Mouse (Mus musculus): ENCODE results near the gene Ehbp1l1. TPM values are rescaled to one million over a fixed set of nuclear protein-coding genes. Genes with fewer than 3 reads are reported as not detected.
"Not testable (repeated sequence)": the region's sequence is repeated elsewhere in the genome, so short reads cannot be mapped to it uniquely, and the experiment has no call there.

Ehbp1l1 gene
- total RNA-seq, 4 experiments from 2014 or later = 12.4 to 17.8 (median 16.4) TPM

DNA sequence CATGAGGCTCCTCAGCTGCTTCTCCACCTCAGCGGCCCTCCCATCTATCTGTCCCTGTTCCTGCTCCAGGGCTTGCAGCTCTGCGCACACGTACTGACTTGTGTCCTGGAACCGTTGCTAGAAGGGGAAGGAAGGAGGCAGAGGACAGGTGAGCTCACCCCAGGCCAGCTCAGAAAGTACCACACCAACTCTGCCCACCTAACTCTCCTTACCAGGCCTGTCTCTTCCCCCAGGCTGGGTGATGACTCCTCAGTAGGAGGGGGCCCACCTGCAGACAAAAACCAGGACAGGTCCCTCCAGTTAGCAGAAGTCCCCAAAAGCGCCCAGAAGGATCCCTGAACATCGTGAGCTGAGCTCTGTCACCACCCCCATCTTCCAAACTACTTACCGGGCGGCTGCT lies 15.5 kb downstream of the Ehbp1l1 start:
- no peak for DNase-seq (ENCODE audit: low spot score in 2 of 2)

DNA sequence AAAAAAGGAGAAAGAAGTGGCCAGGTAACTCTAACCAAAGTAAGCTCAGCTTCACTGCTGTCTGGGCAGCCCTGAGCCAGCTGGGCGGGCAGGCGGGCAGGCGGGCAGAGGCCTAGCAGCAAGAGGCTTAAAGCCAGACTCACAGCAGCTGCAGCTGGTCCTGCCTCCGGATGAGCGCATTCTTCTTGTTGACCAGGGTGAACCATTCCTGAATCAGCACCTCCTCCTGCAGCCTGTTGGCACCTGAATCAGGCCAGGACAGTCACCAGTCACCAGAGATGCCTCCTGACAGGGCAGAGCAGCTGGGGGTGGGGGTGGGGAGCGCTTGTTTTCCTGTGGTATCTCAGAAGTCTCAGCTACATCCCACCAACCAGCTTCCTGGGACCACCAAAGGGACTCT lies 16.0 kb downstream of the Ehbp1l1 start:
- DNase-seq (ENCODE audit: low spot score in 2 of 2) = no peak

GRCm38 (mm10) chr19:5704801-5705571 lies 21.1 kb downstream of the Ehbp1l1 start:
- DNase-seq (ENCODE audit: low spot score in 2 of 2) = no peak

DNA sequence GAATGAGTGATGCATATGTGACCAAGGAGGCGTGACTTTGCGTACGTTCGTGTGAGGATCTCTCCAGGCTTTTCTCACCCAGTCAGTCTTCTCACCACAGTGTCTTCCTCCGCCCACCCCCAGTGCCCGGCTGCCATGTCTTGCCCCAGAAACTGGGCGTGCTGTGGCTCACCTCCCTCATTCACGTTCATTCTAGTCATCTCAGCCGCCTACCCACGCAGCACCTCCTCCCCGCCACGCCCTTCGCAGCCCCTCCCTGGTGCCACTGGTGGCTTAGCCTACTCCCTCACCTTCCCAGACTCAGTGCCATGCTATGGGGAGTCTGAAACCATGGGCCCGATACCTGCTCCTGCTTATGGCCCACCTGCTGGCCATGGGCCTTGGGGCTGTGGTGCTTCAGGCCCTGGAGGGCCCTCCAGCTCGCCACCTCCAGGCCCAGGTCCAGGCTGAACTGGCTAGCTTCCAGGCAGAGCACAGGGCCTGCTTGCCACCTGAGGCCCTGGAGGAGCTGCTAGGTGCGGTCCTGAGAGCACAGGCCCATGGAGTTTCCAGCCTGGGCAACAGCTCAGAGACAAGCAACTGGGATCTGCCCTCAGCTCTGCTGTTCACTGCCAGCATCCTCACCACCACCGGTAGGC lies 21.8 kb downstream of the Ehbp1l1 start, which contains the start of gene Kcnk7:
Gene Kcnk7, plus strand, starts transcription at position 205 of the 638 bp plus-strand sequence.
- DNase-seq (ENCODE audit: low spot score in 2 of 2) = no peak

DNA sequence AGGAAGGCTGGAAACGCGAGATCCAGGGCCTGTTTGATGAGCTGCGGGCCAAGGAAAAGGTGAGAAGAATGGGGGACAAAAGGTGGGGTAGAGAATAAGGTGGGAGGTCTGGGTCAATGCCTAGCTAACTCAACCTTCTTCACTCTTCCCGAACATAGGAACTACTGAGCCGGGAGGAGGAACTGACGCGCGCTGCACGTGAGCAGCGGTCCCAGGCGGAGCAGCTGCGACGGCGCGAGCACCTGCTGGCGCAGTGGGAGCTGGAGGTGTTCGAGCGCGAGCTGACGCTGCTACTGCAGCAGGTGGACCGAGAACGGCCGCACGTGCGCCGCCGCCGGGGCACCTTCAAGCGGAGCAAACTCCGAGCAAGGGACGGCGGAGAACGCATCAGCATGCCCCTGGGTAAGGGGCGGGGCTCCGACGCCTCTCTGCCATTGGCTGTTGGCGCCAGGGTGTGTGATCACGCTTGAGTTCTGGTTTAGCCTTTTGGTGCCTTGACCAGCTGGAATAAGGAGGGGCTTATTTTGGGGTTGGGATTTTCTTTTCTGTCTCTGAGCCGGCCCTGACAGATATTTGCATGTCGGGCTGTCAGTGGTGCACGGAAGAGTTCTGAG lies 30.2 kb downstream of the Ehbp1l1 start:
- DNase-seq (ENCODE audit: low spot score in 2 of 2) = no peak

DNA sequence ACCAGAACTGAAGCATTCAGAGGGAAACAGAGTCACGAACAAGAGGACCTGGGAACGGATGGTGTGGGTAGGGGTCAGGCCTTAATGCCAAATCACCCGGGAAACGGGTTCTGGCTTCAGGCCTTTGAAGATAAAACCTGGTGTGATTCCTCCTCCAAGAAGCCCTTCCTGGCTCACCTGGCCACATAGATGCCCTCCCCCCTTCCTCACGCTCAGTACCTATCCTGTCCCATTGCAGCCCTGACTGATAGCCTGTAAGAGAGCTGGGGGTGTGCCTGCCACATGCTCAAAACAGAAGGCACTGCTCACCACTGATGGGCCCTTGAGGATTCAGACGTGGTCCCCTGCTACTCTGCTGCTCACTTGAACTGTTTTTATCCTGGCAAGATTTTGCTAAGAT lies 32.3 kb downstream of the Ehbp1l1 start:
- DNase-seq (ENCODE audit: low spot score in 2 of 2) = no peak

- peak in 1 of 2 experiments; percentile 30 for DNase-seq (ENCODE audit: low spot score in 2 of 2)
Observed at GRCm38 (mm10) chr19:5692913-5693396, 33.2 kb downstream of the Ehbp1l1 start.

GRCm38 (mm10) chr19:5692086-5692912 lies 33.8 kb downstream of the Ehbp1l1 start:
- DNase-seq (ENCODE audit: low spot score in 2 of 2) = no peak

DNA sequence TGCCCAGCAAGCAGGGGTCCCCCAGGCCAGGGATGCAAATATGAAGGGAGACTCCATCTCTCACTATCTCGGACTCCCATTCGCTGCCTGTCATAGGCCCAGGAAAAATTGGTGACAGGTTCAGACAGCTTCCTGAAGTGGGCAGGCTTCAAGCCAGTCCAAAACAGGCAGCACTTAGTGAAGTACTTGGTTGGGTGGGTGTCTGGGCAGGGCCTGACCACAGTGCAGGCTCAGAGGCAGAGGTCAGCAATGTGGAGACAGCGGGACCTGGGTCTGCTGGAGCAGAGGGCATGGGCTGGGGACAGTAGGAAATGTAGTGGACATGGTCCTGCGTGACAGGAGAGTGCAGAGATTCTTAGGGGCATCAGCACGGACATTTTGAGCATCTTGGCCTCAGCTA lies 34.5 kb downstream of the Ehbp1l1 start:
- no peak for DNase-seq (ENCODE audit: low spot score in 2 of 2)

- DNase-seq (ENCODE audit: low spot score in 2 of 2) = no peak
Observed at GRCm38 (mm10) chr19:5690343-5690735, 35.8 kb downstream of the Ehbp1l1 start.

- DNase-seq (ENCODE audit: low spot score in 2 of 2) = peak; percentile 67 to 69
Observed at GRCm38 (mm10) chr19:5689565-5690342, 36.4 kb downstream of the Ehbp1l1 start.

- DNase-seq (ENCODE audit: low spot score in 2 of 2) = no peak
Observed at GRCm38 (mm10) chr19:5689088-5689428, 37.1 kb downstream of the Ehbp1l1 start.

DNA sequence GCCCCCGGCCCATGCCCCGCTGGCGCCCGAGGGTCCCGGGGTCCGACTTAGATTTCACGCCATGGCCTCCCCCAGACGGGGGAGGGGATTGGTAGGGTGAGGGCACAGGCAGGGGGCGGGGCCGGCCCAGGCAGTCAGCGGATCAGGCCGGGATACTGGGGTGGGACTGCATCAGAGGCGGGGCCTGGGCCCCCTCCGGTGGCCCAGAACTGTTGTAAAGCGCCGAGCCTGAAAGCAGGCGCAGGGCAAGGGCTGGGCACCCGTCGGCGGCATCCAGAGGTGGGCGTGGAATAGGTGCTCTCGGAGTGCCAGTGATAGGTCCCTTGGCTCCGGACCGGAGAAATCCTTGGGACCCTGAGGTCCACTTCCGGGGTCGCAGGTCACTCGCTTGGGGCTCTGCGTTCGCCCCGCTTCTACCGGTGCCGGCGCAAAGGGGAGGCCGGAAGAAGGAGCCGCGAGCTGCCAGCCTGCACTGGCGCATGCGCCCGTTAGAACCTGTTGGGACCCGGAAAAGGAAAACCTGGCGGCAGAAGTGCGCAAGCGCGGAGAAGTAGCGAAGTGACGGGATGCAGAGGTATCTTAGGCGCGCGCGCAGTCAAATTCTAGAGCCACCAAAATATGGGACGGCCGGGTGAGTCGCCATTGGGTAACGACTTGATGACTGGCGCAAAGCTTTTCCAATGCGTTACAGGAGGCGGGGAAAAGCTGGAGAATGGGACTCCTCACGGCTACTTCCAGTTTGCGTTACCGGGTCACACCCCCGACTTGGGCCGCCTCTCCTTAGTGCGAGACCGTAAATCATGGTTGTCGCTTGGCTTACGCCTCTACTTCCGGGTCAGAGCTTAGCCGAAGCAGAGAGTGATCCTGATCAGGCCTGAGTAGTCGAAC lies 37.7 kb downstream of the Ehbp1l1 start, which contains the start of the genes Map3k11 and Pcnx3:
Gene Map3k11, plus strand, starts transcription at position 543 of the 888 bp plus-strand sequence.
Gene Pcnx3, minus strand, starts transcription at position 709 of the 888 bp plus-strand sequence.
- DNase-seq (ENCODE audit: low spot score in 2 of 2) = peak; percentile 98 to 99

DNA sequence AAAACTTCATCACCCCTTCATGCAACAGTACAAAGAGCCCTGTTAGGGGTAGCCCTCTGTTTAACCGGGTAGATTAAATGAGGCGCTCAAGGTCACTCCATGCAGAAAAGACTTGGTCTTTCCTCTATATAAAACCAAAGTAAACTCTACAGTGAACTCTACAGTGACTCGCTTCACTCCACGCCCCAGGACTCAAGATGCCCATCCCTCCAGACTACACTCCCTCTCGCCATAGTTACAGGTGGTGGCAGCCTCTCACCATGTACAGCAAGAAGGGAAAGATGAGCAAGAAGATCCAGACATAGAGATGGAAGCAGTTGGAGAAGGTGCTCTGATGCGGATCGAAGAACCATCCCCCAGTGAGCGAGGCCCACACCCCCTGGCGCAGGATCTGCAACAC lies 38.4 kb downstream of the Ehbp1l1 start:
- no peak for DNase-seq (ENCODE audit: low spot score in 2 of 2)

DNA sequence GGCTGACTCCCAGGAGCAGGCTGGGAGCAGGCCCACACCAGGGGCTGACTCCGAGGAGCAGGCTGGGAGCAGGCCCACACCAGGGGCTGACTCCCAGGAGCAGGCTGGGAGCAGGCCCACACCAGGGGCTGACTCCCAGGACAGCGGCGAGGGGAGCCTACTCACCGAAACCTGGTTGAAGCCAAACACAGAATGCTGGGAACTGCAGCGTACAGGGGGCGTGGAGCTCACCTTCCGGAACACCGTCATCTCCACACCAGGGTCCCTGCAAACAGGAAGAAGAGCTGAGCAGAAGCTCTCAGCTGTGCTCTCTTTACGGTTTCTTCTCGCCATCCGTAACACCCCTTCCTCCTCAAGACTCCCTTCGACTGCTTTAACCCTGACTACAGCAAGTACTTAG lies 39.2 kb downstream of the Ehbp1l1 start:
- DNase-seq (ENCODE audit: low spot score in 2 of 2) = not testable (repeated sequence)

GRCm38 (mm10) chr19:5686437-5686836 lies 39.7 kb downstream of the Ehbp1l1 start:
- no peak for DNase-seq (ENCODE audit: low spot score in 2 of 2)

DNA sequence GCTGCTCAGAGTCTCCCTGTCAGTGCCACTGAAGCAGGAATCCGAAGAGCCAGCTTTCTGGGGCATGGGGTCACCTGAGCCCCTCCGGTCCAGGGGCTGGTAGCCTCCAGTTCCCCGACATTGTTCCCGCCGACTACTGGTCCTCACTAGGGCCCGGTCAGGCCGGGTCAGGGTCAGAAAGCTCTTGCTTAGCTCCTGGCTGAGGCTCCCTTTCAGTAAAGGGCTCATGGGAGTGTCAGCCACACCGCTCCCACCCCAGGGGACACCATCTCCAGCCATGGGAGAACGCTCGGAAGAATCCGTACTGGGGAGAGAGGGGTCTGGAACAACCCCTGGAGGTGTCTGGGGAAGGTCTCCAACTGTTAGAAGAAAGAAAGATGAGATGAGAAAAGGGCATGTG lies 40.3 kb downstream of the Ehbp1l1 start:
- DNase-seq (ENCODE audit: low spot score in 2 of 2) = no peak

DNA sequence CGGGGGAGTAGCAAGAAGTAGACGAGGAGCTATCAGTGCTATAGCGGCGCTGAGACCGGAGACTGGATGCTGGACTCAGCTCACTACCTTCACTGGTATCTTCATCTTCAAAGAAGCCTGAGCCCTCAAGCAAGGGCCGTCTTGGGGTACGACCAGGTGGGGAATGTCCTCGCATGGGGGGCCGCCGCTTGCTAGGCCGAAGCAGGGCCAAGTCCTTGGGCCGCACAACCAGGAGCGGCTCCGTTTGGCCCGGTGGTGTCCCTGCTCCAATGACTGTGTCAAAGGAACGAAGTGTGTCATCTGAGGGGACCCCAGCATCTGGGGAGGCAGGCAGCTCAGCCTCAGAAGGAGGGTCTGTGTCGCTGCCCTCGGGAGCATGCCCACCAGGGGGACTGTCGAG lies 40.7 kb downstream of the Ehbp1l1 start:
- DNase-seq (ENCODE audit: low spot score in 2 of 2) = no peak

- no peak for DNase-seq (ENCODE audit: low spot score in 2 of 2)
Observed at GRCm38 (mm10) chr19:5684985-5685384, 41.1 kb downstream of the Ehbp1l1 start.
